Mouse (Mus musculus) ES-E14 (cell line): ENCODE results near the gene Sec14l4. TPM values are rescaled to one million over a fixed set of nuclear protein-coding genes. Genes with fewer than 3 reads are reported as not detected.
A peak's percentile ranks its signal among the peaks of the same experiment; 100 is the strongest.

Experiments used
- DNase-seq: peaks from one replicate; pipeline ENCODE4 v3.0.0-alpha.2; 2013; ENCODE audit warnings: low read depth, low spot score
- H3K27ac ChIP-seq: 2 replicates; pipeline ENCODE4 v1.5.1; 2012; ENCODE audit warnings: low read depth, mild to moderate bottlenecking, low read length, moderate library complexity, mixed read lengths; ENCODE audit not compliant: poor library complexity, insufficient read depth, severe bottlenecking
- H3K36me3 ChIP-seq: 2 replicates; pipeline ENCODE4 v1.6.1; 2012; ENCODE audit warnings: mild to moderate bottlenecking, low read length, moderate library complexity, mixed read lengths; ENCODE audit not compliant: control insufficient read depth, poor library complexity, insufficient read depth, severe bottlenecking
- H3K4me1 ChIP-seq, 2 experiments: fragments of 150-350 bp in 1 of 2; sonication (generic) in 1 of 2; 2 replicates each; pipeline ENCODE4 v1.6.1; 2012; ENCODE audit warnings: low read length in 2 of 2, mild to moderate bottlenecking in 1 of 2, mixed read lengths in 1 of 2; ENCODE audit not compliant: control insufficient read depth in 2 of 2, insufficient read depth in 2 of 2, poor library complexity in 1 of 2
- H3K4me3 ChIP-seq, 2 experiments: fragments of 150-350 bp in 1 of 2; sonication (generic) in 1 of 2; 2 replicates each; pipeline ENCODE4 v1.5.1; 2012; ENCODE audit warnings: low read length in 2 of 2, low read depth in 1 of 2, mild to moderate bottlenecking in 1 of 2, mixed read lengths in 1 of 2; ENCODE audit not compliant: insufficient read depth in 1 of 2, poor library complexity in 1 of 2, severe bottlenecking in 1 of 2
- H3K9ac ChIP-seq: 2 replicates; pipeline ENCODE4 v1.6.1; 2012; ENCODE audit warnings: low read depth, mild to moderate bottlenecking, low read length, mixed read lengths; ENCODE audit not compliant: poor library complexity, insufficient read depth, severe bottlenecking
- H3K9me3 ChIP-seq: fragments of 150-350 bp; sonication (generic); 2 replicates; pipeline ENCODE4 v1.6.1; 2012; ENCODE audit warnings: low read depth, mild to moderate bottlenecking, low read length; ENCODE audit not compliant: control insufficient read depth, insufficient read depth
- CHD2 ChIP-seq: IDR thresholded peaks from 2 replicates; pipeline ENCODE4 v1.6.1; 2014; ENCODE audit warnings: mild to moderate bottlenecking, low read depth, low read length, inconsistent platforms
- HCFC1 ChIP-seq: IDR thresholded peaks from 2 replicates; pipeline ENCODE4 v1.6.1; 2012; ENCODE audit warnings: low read length, inconsistent platforms, borderline replicate concordance; ENCODE audit not compliant: insufficient read depth
- MAFK ChIP-seq: IDR thresholded peaks from 2 replicates; pipeline ENCODE4 v1.6.1; 2014; ENCODE audit warnings: mild to moderate bottlenecking, low read depth, low read length, inconsistent platforms; ENCODE audit not compliant: insufficient read depth
- ZC3H11A ChIP-seq: IDR thresholded peaks from 2 replicates; pipeline ENCODE4 v1.6.1; 2012; ENCODE audit warnings: low read depth, mild to moderate bottlenecking, inconsistent platforms, low read length, borderline replicate concordance
- ZNF384 ChIP-seq: IDR thresholded peaks from 2 replicates; pipeline ENCODE4 v1.6.1; 2012; ENCODE audit warnings: low read depth, low read length, inconsistent platforms
- in situ Hi-C, 2 experiments: fragments of 600-800 bp; cut with MboI; formaldehyde crosslinking; loops; one replicate each; pipeline ENCODE4 v1.15.1; 2025; ENCODE audit warnings: low sequenced_read_pairs in 2 of 2, inconsistent platforms in 1 of 2; ENCODE audit not compliant: unreplicated experiment in 2 of 2
- total RNA-seq: library from RNA; depleted of rRNA; stranded (reverse); fragments of 300-350 nt; gene quantifications from 2 replicates; pipeline ENCODE4 v1.2.3, GENCODE M21; 2012

Gene Sec14l4
- total RNA-seq, 1 experiment, result 0.94 TPM

GRCm38 (mm10) chr11:3983863-3984745, 47.2 kb upstream of the Sec14l4 start:
- no peak for DNase-seq

GRCm38 (mm10) chr11:3989748-3990147, 41.5 kb upstream of the Sec14l4 start:
- TF ChIP-seq ZC3H11A (no peak), MAFK (no peak), HCFC1 (no peak), CHD2 (no peak), ZNF384 (no peak)

More at GRCm38 (mm10) chr11:3983863-3984745, 47.2 kb upstream of the Sec14l4 start:
- Histone ChIP-seq H3K4me1 (peaks cover 0 to 13% of the 10 kb centered on the region in 2 experiments; a peak in 1 of 4 replicates), H3K36me3 (peaks cover 5% of the 10 kb centered on the region), H3K9me3 (no peaks in the 10 kb centered on the region), H3K9ac (peak overlapping the region; percentile 54), H3K27ac (no peak overlapping the region), H3K4me3 (peak overlapping the region; percentile 64 to 73)
- TF ChIP-seq MAFK, result no peak
- TF ChIP-seq HCFC1, result no peak
- TF ChIP-seq CHD2, result no peak
- no peak for TF ChIP-seq ZC3H11A
- no peak for TF ChIP-seq ZNF384
- in situ Hi-C loops, result no loop called here

GRCm38 (mm10) chr11:3993132-3993531, 38.1 kb upstream of the Sec14l4 start:
- Histone ChIP-seq H3K9me3 (no peaks in the 10 kb centered on the region), H3K9ac (no peak overlapping the region), H3K36me3 (no peaks in the 10 kb centered on the region), H3K4me1 (peaks cover 0 to 9% of the 10 kb centered on the region in 2 experiments; a peak in 1 of 4 replicates), H3K4me3 (no peak overlapping the region), H3K27ac (no peak overlapping the region)
- DNase-seq, result no peak
- in situ Hi-C loops, result no loop called here
- TF ChIP-seq HCFC1 (no peak), CHD2 (no peak), ZC3H11A (no peak), MAFK (no peak), ZNF384 (no peak)

More at GRCm38 (mm10) chr11:3989748-3990147, 41.5 kb upstream of the Sec14l4 start:
- H3K9ac ChIP-seq, result no peak overlapping the region
- H3K9me3 ChIP-seq, result no peaks in the 10 kb centered on the region
- peaks cover 0 to 10% of the 10 kb centered on the region in 2 experiments; a peak in 1 of 4 replicates for H3K4me1 ChIP-seq
- H3K36me3 ChIP-seq, result no peaks in the 10 kb centered on the region
- H3K27ac ChIP-seq, result no peak overlapping the region
- DNase-seq, result no peak
- no peak overlapping the region for H3K4me3 ChIP-seq
- in situ Hi-C loops, result no loop called here

GRCm38 (mm10) chr11:3993914-3994313, 37.3 kb upstream of the Sec14l4 start:
- TF ChIP-seq MAFK (no peak), CHD2 (no peak), ZNF384 (no peak), ZC3H11A (no peak), HCFC1 (no peak)
- Histone ChIP-seq H3K9me3 (no peaks in the 10 kb centered on the region), H3K4me1 (peaks cover 0 to 9% of the 10 kb centered on the region in 2 experiments; a peak in 1 of 4 replicates), H3K4me3 (no peak overlapping the region), H3K9ac (no peak overlapping the region), H3K36me3 (no peaks in the 10 kb centered on the region), H3K27ac (no peak overlapping the region)
- in situ Hi-C loops, result no loop called here
- no peak for DNase-seq
